Mouse (Mus musculus): ENCODE results near the gene Iqce.
A peak's percentile ranks its signal among the peaks of the same experiment; 100 is the strongest.
"Not testable (repeated sequence)": the region's sequence is repeated elsewhere in the genome, so short reads cannot be mapped to it uniquely, and the experiment has no call there.

The Iqce gene

DNA sequence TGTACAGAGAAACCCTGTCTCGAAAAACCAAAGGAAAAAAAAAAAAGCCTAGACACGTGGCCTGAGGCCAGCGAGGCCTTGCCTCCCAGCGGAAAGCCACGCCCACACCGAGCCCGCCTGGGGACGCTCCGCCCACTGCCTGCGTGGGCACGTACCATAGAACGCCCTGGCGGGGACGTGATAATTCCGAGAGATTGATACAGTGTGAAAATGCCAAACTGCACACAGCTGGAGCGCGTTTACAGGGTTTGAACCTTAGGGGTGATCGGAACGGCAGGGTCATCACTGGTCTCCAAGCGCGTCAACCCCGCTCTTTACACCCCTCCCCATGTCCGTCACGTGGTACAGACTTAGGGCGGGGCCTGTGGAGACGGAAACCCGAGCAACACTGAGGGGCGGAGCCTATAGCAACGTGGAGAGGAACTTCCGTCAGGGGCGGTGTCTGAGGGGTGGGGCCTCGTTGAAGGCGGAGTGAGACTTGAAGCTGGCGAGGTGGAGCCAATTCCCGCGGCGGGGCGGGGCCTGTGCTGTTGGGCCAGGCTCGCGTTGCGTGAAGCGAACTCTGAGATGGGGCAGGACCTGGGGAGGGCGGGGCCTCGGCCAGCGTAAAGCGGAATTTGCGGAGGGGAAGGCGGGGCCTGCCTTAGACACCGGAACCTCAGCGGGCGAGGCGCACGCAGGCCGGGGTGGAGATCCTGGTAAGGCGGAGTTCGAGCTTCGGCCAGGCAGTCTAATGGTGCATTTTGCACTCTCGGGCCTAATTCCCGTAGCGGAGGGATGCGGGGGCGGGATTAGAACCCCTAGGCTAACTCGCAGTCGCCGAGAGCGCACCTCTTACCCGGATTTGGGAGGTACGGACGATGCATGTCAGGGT, 2.4 kb upstream of the Iqce start, which contains the start of gene Brat1:
Gene Brat1, plus strand, starts transcription at position 634 of the 874 bp plus-strand sequence.
- peak; percentile 100 for DNase-seq (ENCODE audit: low spot score)

DNA sequence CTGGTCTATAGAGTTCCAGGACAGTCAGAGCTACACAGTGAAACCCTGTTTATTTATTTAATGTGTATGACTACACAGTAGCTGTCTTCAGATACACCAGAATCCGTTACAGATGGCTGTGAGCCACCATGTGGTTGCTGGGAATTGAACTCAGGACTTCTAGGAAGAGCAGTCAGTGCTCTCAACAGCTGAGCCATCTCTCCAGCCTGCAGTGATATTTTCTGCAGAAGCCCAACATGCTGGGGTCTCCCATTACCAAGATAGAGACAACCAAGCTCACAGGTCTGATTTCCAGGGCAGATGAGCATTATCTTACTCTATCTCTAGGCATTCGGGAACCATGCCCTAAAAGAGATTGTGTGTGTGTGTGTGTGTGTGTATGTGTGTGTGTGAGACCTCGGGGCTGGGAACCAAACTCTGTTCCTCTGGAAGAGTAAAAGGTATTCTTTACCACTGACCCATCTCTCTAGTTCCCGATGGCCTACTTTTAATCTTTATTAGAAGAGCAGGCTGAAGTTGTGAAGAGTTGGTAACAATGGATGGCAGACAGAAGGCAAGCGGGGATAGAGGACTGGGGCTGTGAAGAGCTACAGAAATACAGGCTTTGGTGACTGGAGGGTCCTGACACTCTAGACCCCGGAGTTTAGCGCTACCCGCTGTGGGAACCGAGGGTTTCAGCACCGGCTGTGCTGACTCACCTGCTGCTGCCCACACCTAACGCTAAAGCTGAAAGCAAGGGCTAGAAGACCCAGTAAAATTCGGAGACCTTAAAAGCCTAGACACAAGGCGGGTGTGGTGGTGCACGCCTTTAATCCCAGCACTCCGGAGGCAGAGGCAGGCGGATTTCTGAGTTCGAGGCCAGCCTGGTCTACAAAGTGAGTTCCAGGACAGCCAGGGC, 1.6 kb upstream of the Iqce start:
- no peak for DNase-seq (ENCODE audit: low spot score)

DNA sequence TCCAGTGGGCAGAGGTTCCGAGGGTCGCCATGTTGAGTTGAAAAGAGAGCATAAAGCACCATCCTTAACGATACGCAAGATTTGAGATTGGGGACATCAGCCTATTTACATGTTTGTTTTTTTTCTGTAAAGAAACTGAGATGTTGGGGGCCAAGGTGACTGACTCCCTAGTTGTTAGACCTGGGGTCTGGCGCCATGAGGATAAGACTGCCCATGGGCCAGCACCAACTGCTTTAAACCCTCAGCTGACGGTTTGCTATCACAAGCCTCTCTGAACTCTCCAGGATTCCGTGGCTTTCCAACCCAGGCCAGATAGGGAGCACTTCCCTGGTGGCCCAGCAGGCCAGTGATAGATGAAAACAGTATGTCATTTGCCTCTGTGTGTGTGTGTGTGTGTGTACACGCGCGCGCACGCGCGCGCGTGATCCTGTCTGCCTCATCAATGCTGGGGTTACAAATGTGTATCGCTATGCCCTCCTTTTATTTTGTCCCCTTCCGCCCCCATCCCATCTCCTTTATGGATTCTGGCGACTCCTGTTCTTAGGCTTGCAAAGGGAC, 519 bp upstream of the Iqce start:
- DNase-seq (ENCODE audit: low spot score), result no peak

DNA sequence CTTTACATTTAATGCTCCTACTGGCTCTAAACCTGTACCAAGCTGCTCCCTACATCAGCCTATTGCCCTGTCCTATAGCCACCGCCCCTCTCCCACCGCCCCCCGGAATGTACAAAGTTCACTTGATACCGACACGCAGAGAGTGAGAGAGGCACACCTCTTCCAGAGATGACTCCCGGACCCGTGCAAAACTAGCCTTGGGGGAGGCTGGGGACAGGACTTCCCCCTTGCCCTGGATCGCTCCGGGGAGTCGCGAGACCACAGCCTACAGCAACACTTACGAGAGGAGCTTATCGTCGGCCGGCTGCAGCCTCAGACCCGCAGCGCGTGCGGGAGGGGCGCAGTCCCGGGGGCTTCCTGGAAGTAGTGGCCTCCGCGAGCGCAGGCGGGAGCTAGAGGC, 517 bp downstream of the Iqce start:
- no peak for DNase-seq (ENCODE audit: low spot score)

DNA sequence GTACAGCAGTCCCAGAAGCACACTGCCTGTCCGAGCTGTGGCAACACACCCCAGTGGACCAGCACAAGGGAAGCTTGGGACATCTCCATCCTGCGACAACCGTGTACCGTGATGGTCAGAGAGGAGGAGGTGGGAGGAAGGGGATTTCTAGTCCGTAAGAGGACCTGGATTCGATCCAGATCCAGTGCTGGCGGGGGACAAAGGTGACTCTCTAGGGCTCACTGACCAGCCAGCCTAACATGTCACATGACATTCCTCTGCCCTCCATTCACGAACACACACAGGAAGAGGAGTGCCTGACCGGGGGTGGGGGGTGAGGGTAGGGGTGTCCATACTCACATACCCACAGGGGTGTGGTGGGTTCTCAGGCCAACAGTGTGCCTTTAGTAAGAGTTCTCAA, 2.4 kb downstream of the Iqce start:
- DNase-seq (ENCODE audit: low spot score), result no peak

DNA sequence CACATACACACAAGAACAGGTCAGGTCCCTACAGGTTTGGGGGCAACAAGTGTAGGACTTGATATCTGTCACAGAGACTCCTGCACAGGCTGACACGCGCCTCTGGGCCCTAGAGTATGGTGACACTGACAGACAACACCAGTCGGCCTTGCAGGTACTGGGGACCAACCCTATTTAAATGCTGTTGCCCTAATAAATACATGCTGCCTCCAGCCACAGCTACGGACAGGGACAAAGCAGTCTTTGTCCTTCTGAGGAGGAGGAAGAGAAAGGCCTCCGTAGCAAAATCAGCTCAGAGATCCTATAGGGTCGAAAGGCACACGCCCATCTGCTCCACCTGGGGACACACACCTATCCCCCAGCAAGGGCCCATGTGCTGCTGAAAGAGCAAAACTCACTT, 6.2 kb downstream of the Iqce start:
- DNase-seq (ENCODE audit: low spot score), result no peak

DNA sequence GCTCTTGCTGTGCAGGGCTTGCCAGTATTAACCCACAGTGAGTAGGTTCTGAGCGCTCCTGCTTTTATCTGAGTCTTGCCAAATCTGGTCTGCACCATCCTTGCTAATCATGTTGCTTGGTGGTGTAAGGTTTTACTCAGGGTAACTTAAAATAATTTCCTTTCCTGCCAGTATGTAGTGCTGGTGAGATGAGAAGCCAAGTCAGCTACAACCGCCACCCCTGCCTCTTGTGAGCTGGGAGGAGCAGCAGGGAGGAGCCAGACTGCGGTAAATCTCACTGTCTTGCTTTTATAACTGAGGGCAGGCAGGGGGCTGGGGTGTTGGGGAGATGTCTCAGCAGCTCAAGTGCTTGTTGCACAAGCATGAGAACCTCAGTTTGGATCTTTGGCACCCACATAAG, 13.7 kb downstream of the Iqce start:
- DNase-seq (ENCODE audit: low spot score), result no peak

DNA sequence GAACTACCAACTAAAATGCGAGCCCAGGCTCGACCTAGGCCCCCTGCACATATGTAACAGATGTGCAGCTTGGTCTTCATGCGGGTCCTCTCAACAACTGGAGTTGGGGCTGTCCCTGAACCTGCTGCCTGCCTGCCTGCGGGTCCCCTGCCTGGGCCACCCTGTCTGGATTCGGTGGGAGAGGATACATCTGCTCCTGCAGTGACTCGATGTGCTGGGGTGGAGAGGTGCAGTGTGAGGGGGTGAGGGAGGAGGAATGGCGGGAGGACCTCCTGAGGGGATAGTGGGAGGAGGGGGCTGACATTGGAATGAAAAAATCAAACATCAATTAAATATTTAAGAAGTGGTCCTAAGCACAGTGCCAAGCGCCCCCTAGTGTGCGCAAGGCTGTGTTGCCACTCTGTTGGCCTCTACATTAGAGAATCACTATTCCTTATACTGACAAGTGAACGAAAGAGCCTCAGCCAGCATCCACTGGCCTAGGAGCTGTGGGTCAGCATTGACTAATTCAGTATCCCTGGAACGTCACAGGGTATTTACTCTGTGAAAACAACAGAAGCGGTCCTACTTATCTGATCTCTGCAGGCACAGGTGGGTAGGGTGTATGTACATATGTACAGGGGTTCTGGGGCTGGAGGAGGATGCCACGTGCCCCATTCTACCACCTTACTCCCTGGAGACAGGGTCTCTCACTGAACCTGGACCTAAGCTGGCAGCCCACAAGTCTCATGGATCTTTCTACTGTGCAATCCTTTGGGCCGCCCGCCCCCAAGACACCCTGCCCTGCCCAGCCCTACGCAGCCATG, 17.6 kb downstream of the Iqce start:
- DNase-seq (ENCODE audit: low spot score), result no peak

DNA sequence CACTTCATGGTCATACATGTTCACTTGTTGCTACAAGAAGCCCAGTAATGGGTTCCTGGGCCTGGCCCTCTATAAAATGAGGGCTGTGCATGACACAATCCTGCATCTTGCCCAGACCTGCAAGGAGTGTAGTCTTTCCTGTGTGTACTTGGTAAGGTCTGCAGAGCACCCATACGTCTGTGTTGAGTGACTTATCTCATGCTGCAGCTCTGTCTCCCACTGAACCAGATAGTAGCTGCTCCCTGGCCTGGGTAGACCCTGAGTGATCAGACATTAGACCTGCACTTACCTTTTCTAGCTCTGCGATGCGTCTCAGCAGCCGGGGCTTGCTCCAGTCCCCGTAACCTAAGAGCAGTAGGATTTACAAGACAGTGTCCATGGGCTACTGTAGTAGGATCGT, 20.1 kb downstream of the Iqce start:
- no peak for DNase-seq (ENCODE audit: low spot score)

DNA sequence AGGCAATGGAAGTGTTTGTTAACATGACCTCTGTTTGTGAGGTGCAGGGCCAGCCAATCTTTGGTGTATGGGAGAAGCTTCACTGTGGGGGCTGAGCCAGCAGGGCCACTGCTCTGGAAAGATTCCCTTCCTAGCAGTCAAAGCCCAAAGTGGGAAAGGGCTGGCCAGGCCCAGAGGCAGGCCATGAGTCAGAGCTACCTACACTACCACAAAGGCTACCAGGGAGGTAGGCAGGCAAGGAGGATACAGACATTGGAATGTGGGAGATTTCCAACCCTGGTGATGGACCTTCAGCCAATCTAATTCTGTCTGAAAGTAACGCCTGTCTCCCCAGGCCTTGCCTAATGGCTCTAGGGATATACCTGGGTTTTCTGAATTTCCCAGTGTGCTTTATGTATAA, 21.2 kb downstream of the Iqce start:
- DNase-seq (ENCODE audit: low spot score), result no peak

DNA sequence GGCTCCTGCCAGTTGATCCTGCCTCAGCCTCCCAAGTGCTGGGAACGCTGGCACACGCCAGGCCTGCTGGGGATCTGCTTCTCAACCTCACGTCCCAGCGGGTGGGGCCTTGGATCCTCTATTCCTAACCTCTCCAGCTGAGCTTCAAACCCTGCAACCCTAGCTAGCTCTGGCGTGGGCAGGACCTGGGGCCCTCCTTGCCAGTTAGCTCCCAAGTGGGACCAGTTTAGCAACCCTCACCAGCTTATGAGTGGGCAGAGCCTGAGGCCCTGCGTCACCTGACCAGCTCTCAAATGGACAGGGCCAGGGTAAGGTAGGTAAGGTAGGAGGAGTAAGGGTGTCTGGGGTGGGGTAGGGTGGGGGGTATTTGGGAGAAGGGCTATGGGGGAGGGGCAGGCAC, 22.1 kb downstream of the Iqce start:
- no peak for DNase-seq (ENCODE audit: low spot score)

DNA sequence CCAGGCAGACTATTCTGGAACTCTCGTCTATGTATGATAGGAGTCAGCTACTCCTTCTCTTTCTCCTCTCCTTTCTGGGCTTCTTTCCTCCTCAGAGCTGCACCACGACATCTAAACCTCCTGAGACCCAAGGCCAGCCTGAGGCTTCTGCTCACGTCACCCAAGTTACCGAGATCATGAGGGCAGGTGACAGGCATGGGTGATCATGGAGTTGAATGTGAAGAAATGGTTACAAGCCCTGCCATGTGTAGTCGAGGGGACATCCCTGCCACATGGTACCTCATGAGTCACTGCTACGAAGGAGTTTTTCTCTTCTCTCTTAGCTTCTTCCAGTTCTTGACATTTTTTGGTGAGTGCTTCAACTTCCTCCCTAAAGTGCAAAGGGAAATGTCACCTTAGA, 25.0 kb downstream of the Iqce start:
- DNase-seq (ENCODE audit: low spot score), result no peak

DNA sequence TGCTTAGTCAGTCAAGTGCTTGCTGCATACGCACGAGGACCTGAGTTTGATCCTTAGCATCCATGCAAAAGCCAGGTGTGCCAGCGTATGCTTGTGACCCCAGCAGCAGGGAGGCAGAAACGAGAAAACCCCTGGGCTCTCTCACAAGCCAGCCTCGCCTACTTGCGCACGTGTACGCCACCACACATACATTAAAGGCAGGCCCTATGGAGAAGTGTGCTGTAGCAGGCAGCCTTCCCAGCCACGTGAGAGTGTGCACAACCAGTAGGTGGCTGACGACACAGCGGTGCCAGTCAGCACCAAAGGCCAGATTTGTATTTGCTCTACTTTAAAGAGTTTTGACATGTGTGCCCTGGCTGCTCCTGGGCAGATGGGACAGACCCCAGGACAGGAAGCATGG, 26.5 kb downstream of the Iqce start:
- DNase-seq (ENCODE audit: low spot score), result no peak

DNA sequence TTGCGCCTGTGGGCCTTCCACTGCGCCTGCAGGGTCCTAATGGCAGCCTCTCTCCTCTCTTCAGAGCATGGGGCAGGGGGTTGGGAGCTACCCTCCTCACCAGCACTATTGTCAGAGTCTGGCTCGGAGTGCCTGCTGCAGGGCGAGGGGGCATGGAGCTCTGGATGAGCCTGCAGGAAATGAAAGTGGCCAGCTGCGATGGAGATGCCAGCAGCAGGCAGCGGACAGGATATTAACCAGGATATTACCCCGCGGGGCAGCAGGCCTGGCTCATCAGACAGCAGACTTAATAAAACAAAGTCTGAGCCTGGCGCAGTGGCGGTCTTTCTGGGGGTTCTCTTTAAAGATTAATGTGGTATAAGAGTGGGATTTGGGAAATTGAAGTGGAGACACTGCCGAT, 27.1 kb downstream of the Iqce start:
- DNase-seq (ENCODE audit: low spot score), result no peak

DNA sequence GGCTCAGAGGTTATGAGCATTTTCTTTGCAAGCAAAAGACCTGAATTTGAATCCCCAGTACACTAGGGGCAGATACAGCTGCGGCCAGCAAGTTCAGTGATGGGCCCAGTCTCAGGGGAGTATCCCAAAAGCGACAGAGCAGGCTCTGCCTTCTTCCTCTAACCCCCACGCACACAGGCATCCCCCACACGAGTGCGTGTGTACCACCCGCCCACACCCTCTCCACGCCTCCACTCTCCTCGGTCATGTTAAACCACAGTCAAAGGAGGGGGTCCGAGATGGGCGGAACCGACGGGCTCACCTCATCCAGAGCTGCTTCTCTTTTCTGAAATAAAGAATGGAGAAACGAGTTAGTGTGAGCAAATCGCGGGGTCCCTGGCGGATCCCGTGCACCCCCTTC, 28.1 kb downstream of the Iqce start:
- DNase-seq (ENCODE audit: low spot score), result no peak

DNA sequence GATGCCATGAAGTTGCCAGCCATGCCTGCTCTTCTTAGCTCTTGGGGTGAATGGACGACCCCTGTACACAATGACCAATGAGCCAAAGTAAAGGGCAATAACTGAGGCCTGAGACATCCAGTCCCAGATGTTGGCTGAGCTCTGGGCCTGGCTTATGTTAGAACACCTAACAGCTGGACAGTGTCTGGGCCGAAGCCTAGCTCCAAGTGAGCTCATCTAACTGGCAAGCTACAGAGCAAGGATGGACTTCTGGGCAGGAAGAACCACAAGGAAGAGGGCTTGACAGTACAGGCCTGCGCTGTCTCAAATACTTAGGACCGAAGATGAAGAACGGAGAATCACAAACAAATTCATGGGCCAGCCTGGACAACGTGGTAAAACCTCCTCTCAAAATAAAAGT, 29.6 kb downstream of the Iqce start:
- DNase-seq (ENCODE audit: low spot score), result not testable (repeated sequence)

DNA sequence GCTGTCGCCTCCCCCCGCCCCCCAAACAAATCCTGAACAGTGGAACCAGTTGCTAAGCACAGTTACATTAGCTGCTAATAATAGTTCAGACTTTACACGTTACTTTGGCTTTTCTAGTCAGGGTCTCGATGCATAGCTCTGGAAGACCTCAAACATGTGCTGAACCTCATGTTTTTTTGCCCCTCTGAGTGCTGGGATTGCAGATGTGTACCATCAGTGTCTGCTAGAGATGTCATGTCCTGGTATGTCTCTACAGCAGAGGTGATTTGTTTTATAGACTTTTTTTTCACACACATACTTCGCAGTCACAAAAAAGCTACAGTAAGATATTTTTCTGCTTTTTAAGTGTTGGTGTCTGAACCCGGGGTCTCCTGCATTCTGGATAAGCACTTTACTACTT, 30.1 kb downstream of the Iqce start:
- DNase-seq (ENCODE audit: low spot score), result no peak

DNA sequence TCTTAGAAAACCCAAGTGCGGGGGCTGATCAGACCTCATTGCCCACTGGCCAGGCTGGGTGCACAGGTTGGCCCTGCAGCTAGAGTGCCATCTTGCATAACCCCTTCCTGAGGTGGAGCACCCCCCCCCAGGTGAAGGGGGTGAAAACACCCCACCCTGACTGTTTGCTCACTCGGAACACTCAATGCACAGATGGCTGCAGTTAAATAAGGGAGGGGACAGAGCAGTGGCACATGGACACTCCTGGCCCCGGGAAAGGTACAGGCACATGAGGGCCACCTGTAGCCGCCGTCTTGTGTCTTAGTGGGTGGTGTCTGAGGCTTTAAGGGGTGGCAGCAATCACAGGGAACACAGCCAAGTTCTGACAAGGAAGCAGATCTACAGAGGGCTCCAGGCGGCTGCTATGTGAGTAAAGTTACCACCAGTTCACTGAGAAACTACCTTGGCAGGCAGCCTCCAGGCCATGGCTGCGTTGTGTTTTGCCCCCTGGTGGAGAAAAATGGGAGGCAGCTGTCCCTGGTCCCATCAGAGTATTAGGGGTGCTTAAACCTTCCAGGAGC, 38.5 kb downstream of the Iqce start:
- no peak for DNase-seq (ENCODE audit: low spot score)

DNA sequence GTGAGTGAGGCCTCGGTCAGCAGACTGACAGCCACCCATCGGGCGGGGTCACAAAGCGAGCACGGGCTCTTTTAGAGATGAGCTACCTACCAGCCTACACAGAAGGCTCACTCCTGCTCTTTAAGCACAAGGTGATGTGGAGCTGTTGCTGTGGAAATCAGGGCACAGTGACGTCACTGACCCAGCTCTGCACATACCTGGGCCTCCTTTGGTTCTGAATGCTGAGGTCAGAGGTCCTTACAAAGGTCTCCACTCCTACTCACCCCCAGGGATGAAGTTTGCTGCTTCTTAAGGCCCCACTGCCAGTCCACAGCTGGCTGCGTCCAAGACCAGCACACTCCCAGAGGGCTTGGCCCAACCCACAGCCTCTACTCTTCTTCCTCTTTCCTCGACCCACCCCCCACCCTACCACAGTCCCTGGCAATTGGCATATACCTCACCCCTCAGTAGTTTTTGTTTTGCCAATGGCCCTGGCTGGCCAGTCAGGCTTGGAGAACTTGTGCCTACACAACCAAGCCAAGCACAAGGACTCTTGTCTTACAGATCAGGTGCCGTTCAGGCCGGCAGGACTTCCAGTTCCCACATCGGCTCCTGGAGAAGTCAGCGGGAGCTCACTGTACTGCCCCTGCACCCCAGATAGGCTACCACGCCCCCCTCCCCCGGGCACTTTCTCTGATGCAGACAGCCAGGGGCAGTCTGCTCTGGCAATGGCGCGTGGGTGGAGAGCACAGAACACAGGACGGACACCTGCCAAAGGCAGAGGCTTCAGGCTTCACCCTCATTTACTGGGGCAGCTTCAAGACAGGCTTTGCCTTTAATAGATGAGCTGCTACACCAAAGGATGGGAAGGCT, 39.2 kb downstream of the Iqce start:
- no peak for DNase-seq (ENCODE audit: low spot score)

DNA sequence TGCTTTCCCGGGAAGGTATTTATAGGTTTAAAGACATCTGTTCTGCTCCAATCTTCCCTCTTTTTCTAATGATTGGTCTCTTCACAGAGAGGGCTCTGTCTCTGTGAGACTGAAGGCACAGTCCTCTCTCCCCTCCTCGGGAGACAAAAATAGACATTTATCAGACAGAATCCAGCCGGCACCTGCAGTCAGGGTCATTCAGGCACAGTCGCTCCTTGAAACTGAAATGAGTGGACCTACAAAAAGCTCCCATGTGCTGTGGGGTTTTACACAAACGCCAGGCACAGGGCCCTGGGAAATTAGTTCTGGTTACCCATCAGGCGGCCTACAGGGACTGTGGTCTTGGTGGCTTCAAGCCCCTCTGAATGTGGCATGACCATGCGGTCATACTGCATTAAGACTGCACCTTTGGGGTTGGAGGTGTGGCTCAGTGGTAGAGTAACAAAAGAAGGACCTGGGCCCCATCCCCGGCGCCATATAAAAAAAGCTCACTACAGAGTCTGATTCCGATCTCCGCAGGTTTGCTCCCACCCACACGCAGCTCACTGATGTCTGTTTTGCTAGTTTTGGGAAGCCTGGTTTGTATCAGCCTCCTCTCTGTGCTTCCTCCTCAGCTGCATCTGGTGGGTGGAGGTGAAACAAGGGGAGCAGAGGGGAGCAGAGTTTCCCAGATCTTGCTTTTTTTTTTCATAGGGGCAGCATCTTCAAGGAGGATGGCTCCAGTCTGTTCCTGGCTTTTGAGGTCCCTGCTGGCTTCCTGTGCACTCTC, 40.1 kb downstream of the Iqce start:
- DNase-seq (ENCODE audit: low spot score), result no peak
